Mouse (Mus musculus) B cell, adult 62 days (primary cell): Measurements from ENCODE around the gene Thumpd2. TPM values are rescaled to one million over a fixed set of nuclear protein-coding genes. Genes with fewer than 3 reads are reported as not detected.

ENCODE experiments used
- total RNA-seq: library from RNA; stranded (reverse); gene quantifications from 4 replicates; pipeline ENCODE4 v1.2.4, GENCODE M21; 2023

Gene Thumpd2
- total RNA-seq, result 10.9 to 14.0 TPM (median 11.8 TPM) in 4 replicates

DNA sequence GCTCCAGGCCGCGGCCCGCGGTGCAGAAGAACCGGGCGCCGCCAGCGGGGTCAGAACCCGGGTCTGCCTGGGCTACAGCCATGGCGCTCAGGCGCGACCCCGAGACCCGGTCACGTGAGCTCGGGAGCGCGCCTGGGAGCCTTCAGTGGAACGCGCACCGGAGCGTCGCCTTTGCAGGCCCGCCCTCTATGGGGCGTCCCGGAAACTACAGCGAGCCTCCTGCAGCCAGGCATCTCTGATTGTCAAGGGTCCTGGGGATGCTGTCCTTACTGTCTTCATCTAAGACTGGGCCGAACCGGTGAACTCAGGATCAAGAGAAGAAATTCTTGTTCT, at the start of gene Thumpd2:
Gene Thumpd2 (minus strand): TSS at position 104 of the 333 bp plus-strand sequence.

Other genes with a start within 250 kb of the Thumpd2 start
- not detected in 4 replicates for gene Tmem178, start 120.5 kb downstream of the Thumpd2 start, total RNA-seq